Mouse (Mus musculus) cortical plate, adult 2 months (tissue): ENCODE measurements around the gene Eef1akmt3. TPM values are rescaled to one million over a fixed set of nuclear protein-coding genes. Genes with fewer than 3 reads are reported as not detected.
A peak's percentile ranks its signal among the peaks of the same experiment; 100 is the strongest.
"Not testable (repeated sequence)": the region's sequence is repeated elsewhere in the genome, so short reads cannot be mapped to it uniquely, and the experiment has no call there.

Experiments used
- H3K27ac ChIP-seq: fragments of 200-500 bp; 2 replicates; pipeline ENCODE4 v1.5.1; 2012; ENCODE audit warnings: low read length, control low read depth, inconsistent platforms; ENCODE audit not compliant: insufficient read depth
- H3K4me1 ChIP-seq: fragments of 200-500 bp; 2 replicates; pipeline ENCODE4 v1.6.1; 2011; ENCODE audit warnings: low read length; ENCODE audit not compliant: control insufficient read depth, insufficient read depth
- H3K4me3 ChIP-seq: fragments of 200-500 bp; 2 replicates; pipeline ENCODE4 v1.5.1; 2011; ENCODE audit warnings: mild to moderate bottlenecking, low read length, control low read depth; ENCODE audit not compliant: insufficient read depth
- CTCF ChIP-seq: fragments of 200-500 bp; IDR thresholded peaks from 2 replicates; pipeline ENCODE4 v1.5.1; 2011; ENCODE audit warnings: mild to moderate bottlenecking, control low read depth, low read length; ENCODE audit not compliant: insufficient read depth; ENCODE audit errors: extremely low read depth
- POLR2A ChIP-seq: fragments of 200-500 bp; IDR thresholded peaks from 2 replicates; pipeline ENCODE4 v1.6.1; 2011; ENCODE audit warnings: mild to moderate bottlenecking, low read length, control low read depth; ENCODE audit not compliant: insufficient read depth; ENCODE audit errors: extremely low read depth
- polyA plus RNA-seq: library from polyadenylated mRNA; depleted of rRNA; stranded (reverse); fragments of >200 nt; gene quantifications from 2 replicates; pipeline ENCODE4 v1.2.3, GENCODE M21; 2012

The Eef1akmt3 gene
- polyA plus RNA-seq, 1 experiment, result 0.21 TPM

DNA sequence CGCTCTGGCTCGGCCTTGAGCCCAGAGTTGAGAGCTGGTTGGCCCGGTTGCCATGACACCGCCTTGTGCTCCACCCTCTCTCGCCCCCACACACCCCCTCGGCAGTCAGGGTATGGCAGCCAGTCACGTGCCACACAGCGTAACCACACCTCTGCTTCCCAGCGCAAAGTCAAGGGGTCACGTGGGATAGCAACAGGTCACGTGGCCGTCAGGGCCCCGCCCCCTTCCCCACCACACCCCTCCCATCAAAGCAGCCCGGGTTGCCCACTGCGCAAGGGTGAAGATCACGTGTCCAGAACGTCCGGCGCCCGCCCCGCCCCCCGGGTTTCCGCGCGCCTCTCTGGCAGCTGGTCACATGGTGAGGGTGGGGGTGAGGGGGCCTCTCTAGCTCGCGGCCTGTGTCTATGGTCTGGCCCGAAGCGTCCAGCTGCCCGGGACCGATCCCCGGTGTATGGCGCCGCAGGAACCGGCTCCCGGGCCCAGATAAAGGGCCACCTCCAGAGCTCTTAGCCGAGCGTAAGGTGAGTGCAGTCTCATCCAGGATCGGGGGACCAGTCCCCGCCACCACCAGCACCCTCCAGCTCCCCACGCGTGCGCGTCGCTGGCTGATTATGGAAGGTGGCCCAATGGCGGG lies 22.0 kb upstream of the Eef1akmt3 start, which contains the start of gene Cdk4:
TSS of gene Cdk4 (plus strand) at position 296 of the 634 bp plus-strand sequence.
- H3K27ac ChIP-seq, result peak within 1 kb of the TSS; percentile 48
- peak within 1 kb of the TSS; percentile 78 for H3K4me3 ChIP-seq
- H3K4me1 ChIP-seq, result peaks cover 3% of the 10 kb centered on the region; the same call in 1 of the 2 replicates
- peak; percentile 52; the same call in 1 of the 2 replicates for TF ChIP-seq POLR2A
- TF ChIP-seq CTCF, result no peak

DNA sequence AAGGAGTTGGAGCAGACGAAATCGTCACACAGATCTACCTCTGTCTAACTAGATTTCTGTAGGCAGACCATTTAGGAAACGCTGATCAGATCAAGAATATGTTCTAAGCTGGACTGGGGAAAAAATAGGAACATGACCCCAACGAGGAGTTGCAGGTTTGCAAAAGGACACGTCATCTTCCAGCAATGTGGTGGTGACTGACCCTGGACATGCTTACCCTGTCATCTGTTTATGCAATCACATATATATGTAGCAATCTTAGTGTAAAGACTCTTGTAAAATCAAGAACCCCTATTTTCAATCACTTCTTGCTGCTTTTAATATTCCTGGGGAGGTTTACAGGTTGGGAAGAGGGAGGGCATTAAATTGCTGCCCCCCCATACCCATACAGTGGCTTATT lies 21.2 kb upstream of the Eef1akmt3 start:
- Histone ChIP-seq H3K27ac (no peak overlapping the region), H3K4me3 (no peak overlapping the region; the same call in 1 of the 2 replicates), H3K4me1 (peaks cover 3% of the 10 kb centered on the region; the same call in 1 of the 2 replicates)
- no peak for TF ChIP-seq CTCF

DNA sequence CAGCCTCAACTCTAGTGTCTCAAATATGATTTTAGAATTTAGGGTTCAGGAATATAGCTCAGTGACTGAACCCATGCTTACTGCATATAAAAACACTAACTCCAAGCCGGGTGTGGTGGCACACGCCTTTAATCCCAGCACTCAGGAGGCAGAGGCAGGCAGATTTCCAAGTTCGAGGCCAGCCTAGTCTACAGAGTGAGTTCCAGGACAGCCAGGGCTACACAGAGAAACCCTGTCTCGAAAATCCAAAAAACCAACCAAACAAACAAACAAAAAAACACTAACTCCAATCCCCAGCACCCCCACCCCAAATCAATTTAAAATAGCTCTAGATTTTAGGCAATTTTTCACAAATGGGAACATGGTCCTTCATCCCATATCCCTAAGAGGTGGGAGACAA lies 20.8 kb upstream of the Eef1akmt3 start:
- not testable (repeated sequence) for H3K4me1 ChIP-seq, H3K27ac ChIP-seq, H3K4me3 ChIP-seq

DNA sequence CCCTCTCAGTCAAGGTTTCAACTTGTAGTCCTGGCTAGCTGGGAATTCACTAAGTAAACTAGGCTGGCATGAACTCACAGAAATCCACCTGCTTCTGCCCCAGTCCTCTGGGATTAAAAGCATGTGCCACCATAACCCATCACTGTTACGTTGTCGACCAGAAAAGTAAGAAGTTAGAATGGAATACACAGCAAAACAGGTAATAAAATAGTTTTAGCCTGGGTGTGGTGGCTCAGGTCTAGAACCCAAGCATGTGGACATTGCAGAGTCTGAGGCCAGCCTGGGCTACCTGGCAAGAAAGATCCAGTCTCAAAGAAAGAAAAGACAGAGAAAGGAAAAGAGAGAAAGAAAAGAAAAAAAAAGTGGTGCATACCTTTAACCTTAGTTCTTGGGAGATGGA lies 20.2 kb upstream of the Eef1akmt3 start:
- Histone ChIP-seq H3K4me1 (peaks cover 3% of the 10 kb centered on the region; the same call in 1 of the 2 replicates), H3K4me3 (no peak overlapping the region), H3K27ac (no peak overlapping the region)
- TF ChIP-seq POLR2A (no peak), CTCF (no peak)

DNA sequence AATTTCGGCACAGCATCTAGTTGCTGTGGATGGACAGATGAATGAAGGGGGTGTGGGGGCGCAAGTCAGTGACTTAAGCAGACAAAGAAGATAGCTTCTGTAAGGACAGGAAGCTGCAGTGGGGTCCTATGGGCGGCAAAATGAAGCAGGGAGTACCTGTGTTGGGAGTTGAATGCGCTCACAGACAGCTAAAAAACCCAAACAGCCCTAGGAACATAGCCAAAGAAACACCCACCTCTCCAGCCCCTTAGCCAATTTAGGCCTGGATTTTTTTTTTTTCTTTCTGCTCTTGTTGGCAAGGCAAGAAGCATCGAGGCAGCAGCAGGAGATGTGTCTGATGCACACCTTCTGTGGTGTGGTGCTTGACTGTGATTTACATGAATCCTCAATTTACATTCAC lies 19.8 kb upstream of the Eef1akmt3 start:
- TF ChIP-seq CTCF (no peak), POLR2A (no peak)
- no peak overlapping the region for H3K27ac ChIP-seq
- H3K4me3 ChIP-seq, result no peak overlapping the region
- peaks cover 3% of the 10 kb centered on the region; the same call in 1 of the 2 replicates for H3K4me1 ChIP-seq

DNA sequence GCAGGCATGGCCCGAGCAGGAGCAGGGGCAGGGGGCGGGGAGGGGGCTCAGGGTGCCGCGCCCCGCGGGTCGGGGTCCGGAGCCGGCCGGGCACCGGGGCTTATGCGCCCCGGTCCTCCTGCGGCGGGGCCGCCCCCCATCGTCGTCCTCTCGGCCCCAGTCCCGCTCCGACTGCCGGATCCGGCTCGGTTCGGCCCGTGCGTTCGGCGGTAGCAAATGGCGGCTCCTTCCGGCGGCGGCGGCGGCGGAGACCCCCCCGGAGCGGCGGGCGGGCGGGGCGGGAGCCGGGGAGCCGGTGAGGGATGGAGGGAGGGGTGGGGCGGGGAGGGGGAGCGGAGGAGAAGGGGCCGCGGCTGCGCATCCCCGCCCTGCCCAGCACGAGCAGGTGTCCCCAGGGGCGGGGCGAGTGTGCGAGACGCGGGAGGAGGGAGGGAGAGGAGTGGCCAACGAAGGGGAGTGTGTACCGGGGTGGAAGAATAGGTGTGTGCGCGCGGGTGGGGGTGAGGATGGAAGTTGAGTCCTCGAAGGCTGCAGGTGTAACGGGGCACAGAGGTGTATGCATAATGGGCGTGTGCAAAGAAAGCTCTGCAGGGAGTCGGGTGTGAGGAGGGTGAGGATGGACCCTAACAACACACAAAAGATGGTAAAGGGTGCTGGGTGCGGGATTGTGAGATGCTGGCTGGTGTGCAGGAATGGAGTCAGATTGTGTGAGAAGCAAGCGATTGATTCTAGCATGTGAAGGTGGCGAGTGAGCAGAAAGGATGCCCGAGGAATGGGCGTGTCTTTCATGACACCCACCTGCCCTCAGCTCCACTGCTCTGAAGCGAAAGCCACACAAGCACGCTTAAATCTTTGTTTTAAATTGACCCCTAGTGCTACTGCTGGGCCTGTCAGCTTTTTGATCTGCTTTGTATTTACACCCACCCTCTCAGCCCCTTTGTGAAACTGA lies 18.9 kb upstream of the Eef1akmt3 start, which contains the start of gene March9:
TSS of gene March9 (minus strand) at position 217 of the 949 bp plus-strand sequence.
- peaks cover 3% of the 10 kb centered on the region; the same call in 1 of the 2 replicates for H3K4me1 ChIP-seq

DNA sequence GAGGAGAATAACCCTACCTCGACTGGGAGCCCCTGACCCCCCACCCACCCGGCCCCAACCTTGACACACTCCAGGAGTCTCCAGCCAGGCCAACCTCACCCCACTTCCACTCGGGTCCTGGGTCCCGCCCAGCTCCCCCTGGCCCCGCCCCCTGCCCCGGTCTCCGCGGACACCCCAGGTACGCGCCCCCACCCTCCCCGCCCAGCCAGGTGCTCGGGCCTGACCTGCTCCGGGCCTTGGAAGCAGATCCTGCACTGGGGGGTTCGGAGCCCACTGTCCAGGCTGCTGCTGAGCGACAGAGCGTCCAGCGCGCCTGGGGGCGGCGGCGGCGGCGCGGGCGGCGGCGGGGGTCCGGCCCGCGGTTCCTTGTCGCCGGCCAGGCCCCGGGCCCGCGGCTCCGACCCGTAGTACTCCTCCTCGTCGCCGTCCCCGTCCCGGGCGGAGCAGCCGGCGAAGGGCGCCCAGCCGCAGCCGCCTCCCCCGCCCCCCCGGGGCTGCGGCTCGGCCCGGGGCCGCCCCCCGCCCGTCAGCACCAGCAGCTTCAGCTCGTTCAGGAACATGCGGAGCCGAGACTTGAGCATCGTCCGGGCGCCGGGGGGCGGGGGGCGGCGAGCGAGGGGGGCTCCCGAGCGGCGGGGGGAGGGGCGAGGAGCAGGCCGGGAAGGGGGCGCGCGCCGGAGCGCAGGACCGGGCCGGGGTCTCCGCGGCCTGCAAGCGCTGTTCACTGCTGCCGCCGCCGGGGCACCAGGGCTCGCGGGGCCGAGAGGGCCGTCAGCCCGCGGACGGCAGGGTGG lies 18.1 kb upstream of the Eef1akmt3 start:
- Histone ChIP-seq H3K27ac (no peak overlapping the region), H3K4me3 (peak overlapping the region; percentile 29), H3K4me1 (peaks cover 1% of the 10 kb centered on the region; the same call in 1 of the 2 replicates)
- TF ChIP-seq POLR2A (no peak), CTCF (no peak)

More for the DNA sequence above, 18.9 kb upstream of the Eef1akmt3 start, which contains the start of gene March9:
- Histone ChIP-seq H3K4me3 (peak within 1 kb of the TSS; percentile 29), H3K27ac (no peak within 1 kb of the TSS)
- no peak for TF ChIP-seq CTCF
- TF ChIP-seq POLR2A, result no peak

DNA sequence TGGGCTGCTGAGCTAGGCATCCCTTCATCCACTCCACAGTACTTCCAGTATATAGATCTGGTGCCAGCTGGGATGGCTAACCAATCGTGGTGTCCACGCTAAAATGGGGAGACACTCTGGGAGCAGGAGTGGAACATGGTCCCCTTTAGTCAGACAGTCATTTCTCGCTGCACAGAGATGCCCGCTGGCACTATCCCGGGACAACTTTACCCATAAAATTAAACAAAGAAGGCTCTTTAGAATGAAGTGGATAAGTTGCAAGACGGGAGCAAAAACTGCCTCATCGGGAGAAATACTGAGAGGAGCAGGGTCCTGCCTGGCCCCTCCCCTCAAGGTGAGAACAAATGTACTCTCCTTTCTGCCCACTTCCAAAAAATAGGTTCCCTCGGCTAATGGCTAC lies 17.4 kb upstream of the Eef1akmt3 start:
- no peak for TF ChIP-seq CTCF
- no peak for TF ChIP-seq POLR2A
- H3K4me1 ChIP-seq, result no peaks in the 10 kb centered on the region; the same call in 1 of the 2 replicates
- H3K27ac ChIP-seq, result no peak overlapping the region
- peak overlapping the region; percentile 29 for H3K4me3 ChIP-seq

DNA sequence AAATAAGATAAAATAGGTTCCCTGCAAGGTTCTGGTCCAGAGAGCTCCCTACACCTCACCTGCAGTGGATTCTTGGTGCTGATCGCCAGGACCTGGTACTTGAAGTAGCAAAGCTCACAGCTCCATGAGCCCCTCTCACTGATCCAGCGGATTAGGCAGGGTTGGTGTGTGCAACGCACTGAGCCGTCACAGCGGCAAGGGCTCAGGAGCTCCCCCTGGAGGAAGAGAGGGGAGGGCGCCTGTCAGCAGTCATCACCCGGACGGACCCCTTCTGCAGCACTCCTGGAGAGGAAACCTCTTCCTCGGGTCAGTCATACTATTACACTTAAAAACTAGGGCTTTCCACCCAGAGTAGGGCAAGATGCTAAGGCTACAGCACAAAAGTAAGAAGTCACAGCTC lies 16.8 kb upstream of the Eef1akmt3 start:
- H3K4me3 ChIP-seq, result peak overlapping the region; percentile 29; the same call in 1 of the 2 replicates
- H3K4me1 ChIP-seq, result no peaks in the 10 kb centered on the region; the same call in 1 of the 2 replicates
- no peak overlapping the region for H3K27ac ChIP-seq
- TF ChIP-seq POLR2A (no peak), CTCF (peak; percentile 84)
